Mouse (Mus musculus) Patski (cell line): ENCODE measurements around the gene Tmem260. TPM values are rescaled to one million over a fixed set of nuclear protein-coding genes. Genes with fewer than 3 reads are reported as not detected.

Experiments used
- ATAC-seq: fragments of 100-300 bp; one replicate; pipeline ENCODE4 v1.8.0; 2021
- CTCF ChIA-PET: fragments of 350-600 bp; sonication (Branson Sonifier 250); formaldehyde crosslinking; loops from one replicate; lab custom pipeline; 2022; ENCODE audit warnings: inconsistent platforms; lab: Charles Lee
- POLR2A ChIA-PET: fragments of 350-600 bp; sonication (Branson Sonifier 250); formaldehyde crosslinking; loops from one replicate; lab custom pipeline; 2022; ENCODE audit warnings: antibody characterized with exemption, inconsistent platforms; lab: Charles Lee
- DNase-seq: peaks from one replicate; pipeline ENCODE4 v3.0.0-alpha.2; 2011; ENCODE audit warnings: low read depth, low spot score
- H3K27me3 ChIP-seq: fragments of 371-371 bp; one replicate; pipeline ENCODE4 v1.5.1; 2021
- CTCF ChIP-seq: fragments of 100-300 bp; IDR thresholded peaks from one replicate; pipeline ENCODE4 v1.5.1; 2021
- in situ Hi-C: fragments of 300-500 bp; cut with MboI; formaldehyde crosslinking; loops from 3 replicates; pipeline ENCODE4 v1.11.1; 2018; ENCODE audit warnings: low pct_unique_long_range_greater_than_20kb, mixed read lengths
- polyA plus RNA-seq: library from polyadenylated mRNA; unstranded; gene quantifications from one replicate; pipeline ENCODE4 v1.2.3, GENCODE M21; 2021

The Tmem260 gene
- polyA plus RNA-seq, 1 experiment from 2014 or later = 15.1 TPM

- in situ Hi-C loops = no loop called here
- DNase-seq = no peak
- ChIA-PET POLR2A (no interaction called here), CTCF (no interaction called here)
- H3K27me3 ChIP-seq = peaks cover 7% of the 10 kb centered on the region
- no peak for ATAC-seq
- TF ChIP-seq CTCF = no peak
Measured at GRCm38 (mm10) chr14:48549703-48550102, 103.8 kb downstream of the Tmem260 start.

GRCm38 (mm10) chr14:48553216-48553615 is 107.3 kb downstream of the Tmem260 start:
- in situ Hi-C loops = no loop called here
- ATAC-seq (no peak), DNase-seq (no peak)
- no peak for TF ChIP-seq CTCF
- CTCF ChIA-PET = interaction anchor here (1.0 kb wide), 1 partner anchor 34 kb away, joined by 3 read pairs; no protein-coding TSS in a partner anchor
- POLR2A ChIA-PET = no interaction called here
- peaks cover 6% of the 10 kb centered on the region for H3K27me3 ChIP-seq

GRCm38 (mm10) chr14:48553754-48554153 is 107.8 kb downstream of the Tmem260 start:
- no peak for ATAC-seq
- ChIA-PET CTCF (no interaction called here), POLR2A (no interaction called here)
- in situ Hi-C loops = no loop called here
- DNase-seq = no peak
- peaks cover 6% of the 10 kb centered on the region for H3K27me3 ChIP-seq
- TF ChIP-seq CTCF = no peak

DNA sequence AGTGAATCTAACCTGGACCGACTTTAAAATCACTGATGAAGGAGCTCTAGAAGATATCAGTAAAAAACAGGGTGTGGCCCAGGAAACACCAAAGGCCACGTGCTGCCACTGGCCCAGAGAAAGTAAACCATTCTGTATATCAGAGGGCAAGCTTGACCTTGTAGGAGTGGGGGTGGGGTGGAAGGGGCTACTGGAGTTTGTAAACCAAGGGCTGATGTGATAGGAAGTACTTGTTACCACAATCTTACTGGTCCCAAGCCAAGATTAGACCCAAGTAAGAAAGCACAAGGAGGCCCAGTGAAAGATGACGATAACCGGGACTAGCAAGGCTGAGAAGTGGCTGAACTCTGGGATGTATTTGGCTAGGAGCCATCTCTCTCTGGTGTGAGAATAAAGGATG is 113.1 kb downstream of the Tmem260 start:
- no peak for TF ChIP-seq CTCF
- ATAC-seq (no peak), DNase-seq (no peak)
- H3K27me3 ChIP-seq = peaks cover 10% of the 10 kb centered on the region
- in situ Hi-C loops = no loop called here
- CTCF ChIA-PET = no interaction called here
- POLR2A ChIA-PET = no interaction called here

- DNase-seq (no peak), ATAC-seq (no peak)
- TF ChIP-seq CTCF = no peak
- in situ Hi-C loops = no loop called here
- ChIA-PET CTCF (no interaction called here), POLR2A (no interaction called here)
- peaks cover 7% of the 10 kb centered on the region for H3K27me3 ChIP-seq
Measured at GRCm38 (mm10) chr14:48559736-48560135, 113.8 kb downstream of the Tmem260 start.

GRCm38 (mm10) chr14:48566596-48566995 is 120.7 kb downstream of the Tmem260 start:
- ChIA-PET POLR2A (no interaction called here), CTCF (no interaction called here)
- in situ Hi-C loops = no loop called here
- no peak for ATAC-seq
- no peak for TF ChIP-seq CTCF
- peaks cover 37% of the 10 kb centered on the region for H3K27me3 ChIP-seq
- DNase-seq = no peak

Other genes starting within 250 kb of the Tmem260 start
- not detected for gene Otx2, start 227.7 kb downstream of the Tmem260 start, polyA plus RNA-seq